Mouse (Mus musculus): ENCODE measurements around the gene Fsip2. TPM values are rescaled to one million over a fixed set of nuclear protein-coding genes. Genes with fewer than 3 reads are reported as not detected.

The Fsip2 gene
- polyA plus RNA-seq (2014; fragmentation: Illumina TruSeq; extraction: RNeasy Lipid Tissue Mini Kit (QIAGEN cat#74804); ENCODE audit: low read depth, low replicate concordance) = not detected

DNA sequence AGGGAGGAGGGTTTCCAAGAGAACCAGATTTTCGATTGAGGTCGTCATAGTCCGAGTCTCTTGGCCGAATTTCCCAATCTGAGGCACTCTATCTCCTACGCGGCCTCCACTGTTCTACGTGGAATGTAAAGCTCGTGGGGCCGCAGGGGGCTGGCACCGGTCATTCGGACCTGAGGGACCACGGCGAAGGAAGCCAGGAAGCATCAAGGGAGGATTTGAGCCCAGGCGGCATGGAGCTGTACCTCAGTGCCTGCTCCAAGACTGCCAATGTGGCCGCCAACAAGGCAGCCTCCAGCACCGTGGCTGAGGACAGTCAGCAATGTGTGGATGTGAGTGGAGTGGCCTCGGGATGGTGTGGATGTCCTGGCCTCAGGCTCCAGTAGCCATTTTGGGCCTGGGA is at the start of gene Fsip2:
TSS of gene Fsip2 (plus strand) at position 163 of the 400 bp plus-strand sequence.

Data from adrenal gland, adult 10 weeks (tissue).